Mouse (Mus musculus) bone marrow macrophage, adult 2 months (primary cell): ENCODE data around the gene Rgs10.

ENCODE experiments used
- CTCF ChIP-seq: IDR thresholded peaks from 2 replicates; pipeline ENCODE4 v1.5.1; 2012; ENCODE audit warnings: low read depth, mild to moderate bottlenecking, low read length, moderate library complexity
- POLR2A ChIP-seq: IDR thresholded peaks from 2 replicates; pipeline ENCODE4 v1.6.1; 2012; ENCODE audit warnings: mild to moderate bottlenecking, low read depth, low read length, borderline replicate concordance

GRCm38 (mm10) chr7:128346991-128347390, 71.6 kb downstream of the Rgs10 start:
- TF ChIP-seq POLR2A = no peak
- no peak for TF ChIP-seq CTCF
